Mouse (Mus musculus): ENCODE data around the gene Slc15a3. TPM values are rescaled to one million over a fixed set of nuclear protein-coding genes. Genes with fewer than 3 reads are reported as not detected.

Gene Slc15a3
- polyA plus RNA-seq, 1 experiment from 2014 or later = 0.93 TPM

DNA sequence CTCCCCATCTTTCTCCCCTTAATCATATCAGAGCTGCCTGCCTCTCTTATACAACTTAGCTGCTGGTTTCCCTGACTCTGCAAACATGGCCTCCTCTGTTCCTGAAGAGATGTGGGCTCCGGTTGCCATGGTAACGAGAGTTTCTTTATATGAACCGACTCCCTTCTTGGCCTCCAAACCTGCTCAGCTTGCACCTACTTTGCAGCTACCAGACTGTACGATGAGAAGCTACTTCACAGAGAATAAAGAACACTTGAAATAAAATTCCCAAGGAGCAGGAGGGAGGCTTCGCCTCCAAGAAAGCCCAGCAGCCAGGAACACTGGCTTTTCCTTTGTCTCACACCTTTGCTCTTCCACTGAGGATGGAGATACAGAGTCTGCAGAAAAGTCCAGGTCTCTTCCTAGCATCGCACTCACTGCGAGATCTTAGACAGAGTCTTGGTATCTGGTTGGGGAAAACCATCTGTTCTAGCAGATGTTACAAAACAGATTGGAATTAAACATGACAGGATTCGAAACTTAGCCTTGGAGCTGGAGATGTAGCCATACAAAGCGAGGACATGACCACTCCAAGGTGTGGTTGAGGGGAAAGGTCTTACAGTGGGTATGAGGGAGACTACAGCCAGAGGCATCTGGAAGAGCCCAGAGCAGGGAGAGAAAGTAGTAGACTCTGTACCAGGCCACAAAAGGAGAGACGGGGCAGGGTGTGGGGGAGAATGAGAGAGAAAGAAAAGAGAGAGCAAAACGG is 29.9 kb upstream of the Slc15a3 start:
- Histone ChIP-seq H3K4me1 (replicated peaks; ENCODE audit: insufficient read depth, low read length) (no peaks in the 10 kb centered on the region), H3K36me3 (ENCODE audit: insufficient read depth, low read length) (no peaks in the 10 kb centered on the region), H3K4me3 (replicated peaks; ENCODE audit: low read depth, low read length) (no peak overlapping the region), H3K9me3 (replicated peaks; ENCODE audit: low read length) (no peaks in the 10 kb centered on the region), H3K27ac (no peak overlapping the region), H3K4me2 (ENCODE audit: low read length) (no peak overlapping the region), H3K27me3 (ENCODE audit: insufficient read depth, low read length) (no peaks in the 10 kb centered on the region), H3K9ac (ENCODE audit: low read depth, low read length) (no peak overlapping the region)
- DNase-seq (ENCODE audit: low spot score) (peak; percentile 9), ATAC-seq (replicated peaks; ENCODE audit: low FRiP score, low read depth) (no peak)
- no peak for TF ChIP-seq CTCF (IDR thresholded peaks at IDR 0.05; ENCODE audit: low read depth)
- WGBS = 77% methylated on average over 11 of the region's 11 CpGs

DNA sequence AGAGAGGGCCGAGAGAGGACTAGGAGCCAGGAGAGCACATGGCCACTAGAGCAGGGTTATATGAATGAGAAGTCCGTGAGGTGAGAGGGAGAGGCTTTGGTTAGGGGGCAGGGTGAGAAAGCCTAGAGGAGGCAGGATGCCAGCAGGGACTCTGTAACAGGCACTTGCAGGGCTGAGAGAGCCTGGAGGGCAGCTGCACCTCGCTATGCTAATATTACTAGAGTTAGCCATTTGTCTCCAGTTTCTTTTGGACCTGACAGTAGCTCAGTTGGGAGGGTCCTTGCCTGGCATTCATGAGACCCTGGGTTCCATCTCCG is 29.4 kb upstream of the Slc15a3 start:
- H3K27me3 ChIP-seq (ENCODE audit: insufficient read depth, low read length) = no peaks in the 10 kb centered on the region
- H3K9ac ChIP-seq (ENCODE audit: low read depth, low read length) = no peak overlapping the region
- ATAC-seq (replicated peaks; ENCODE audit: low FRiP score, low read depth) (no peak), DNase-seq (ENCODE audit: low spot score) (no peak)
- no peaks in the 10 kb centered on the region for H3K9me3 ChIP-seq (replicated peaks; ENCODE audit: low read length)
- no peaks in the 10 kb centered on the region for H3K4me1 ChIP-seq (replicated peaks; ENCODE audit: insufficient read depth, low read length)
- no peak overlapping the region for H3K4me3 ChIP-seq (replicated peaks; ENCODE audit: low read depth, low read length)
- H3K36me3 ChIP-seq (ENCODE audit: insufficient read depth, low read length) = no peaks in the 10 kb centered on the region
- WGBS = 56% methylated on average over 4 of the region's 4 CpGs
- TF ChIP-seq CTCF (IDR thresholded peaks at IDR 0.05; ENCODE audit: low read depth) = no peak
- no peak overlapping the region for H3K27ac ChIP-seq
- H3K4me2 ChIP-seq (ENCODE audit: low read length) = no peak overlapping the region

- Histone ChIP-seq H3K9ac (ENCODE audit: low read depth, low read length) (no peak overlapping the region), H3K36me3 (ENCODE audit: insufficient read depth, low read length) (no peaks in the 10 kb centered on the region), H3K4me2 (ENCODE audit: low read length) (no peak overlapping the region), H3K4me1 (replicated peaks; ENCODE audit: insufficient read depth, low read length) (no peaks in the 10 kb centered on the region), H3K27me3 (ENCODE audit: insufficient read depth, low read length) (no peaks in the 10 kb centered on the region), H3K9me3 (replicated peaks; ENCODE audit: low read length) (no peaks in the 10 kb centered on the region), H3K4me3 (replicated peaks; ENCODE audit: low read depth, low read length) (no peak overlapping the region), H3K27ac (no peak overlapping the region)
- TF ChIP-seq CTCF (IDR thresholded peaks at IDR 0.05; ENCODE audit: low read depth) = no peak
- no peak for ATAC-seq (replicated peaks; ENCODE audit: low FRiP score, low read depth)
- WGBS = 70% methylated on average over 6 of the region's 6 CpGs
- no peak for DNase-seq (ENCODE audit: low spot score)
Measured at GRCm38 (mm10) chr19:10811471-10811870, 28.1 kb upstream of the Slc15a3 start.

DNA sequence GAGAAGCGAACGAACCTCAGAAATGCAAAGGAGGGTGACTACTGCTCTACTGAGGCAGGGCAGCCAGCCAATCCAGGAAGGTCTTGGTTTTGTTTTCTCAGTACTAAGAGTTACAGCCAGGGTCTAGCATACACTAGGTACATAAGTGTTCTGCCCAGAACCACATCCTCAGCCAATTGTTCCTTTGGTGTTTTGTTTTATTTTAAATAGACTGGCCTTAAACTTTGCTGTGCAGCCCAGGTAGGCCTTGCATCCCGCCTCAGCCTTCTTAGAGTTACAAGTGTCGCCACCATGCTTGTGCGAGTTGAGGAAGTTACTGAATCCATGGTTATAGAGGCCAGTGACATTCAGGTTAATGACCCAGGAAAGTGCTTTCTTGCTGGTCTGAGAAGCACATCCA is 26.5 kb upstream of the Slc15a3 start:
- Histone ChIP-seq H3K9ac (ENCODE audit: low read depth, low read length) (no peak overlapping the region), H3K9me3 (replicated peaks; ENCODE audit: low read length) (no peaks in the 10 kb centered on the region), H3K4me3 (replicated peaks; ENCODE audit: low read depth, low read length) (no peak overlapping the region), H3K36me3 (ENCODE audit: insufficient read depth, low read length) (no peaks in the 10 kb centered on the region), H3K4me2 (ENCODE audit: low read length) (no peak overlapping the region), H3K27me3 (ENCODE audit: insufficient read depth, low read length) (no peaks in the 10 kb centered on the region), H3K27ac (no peak overlapping the region), H3K4me1 (replicated peaks; ENCODE audit: insufficient read depth, low read length) (no peaks in the 10 kb centered on the region)
- DNase-seq (ENCODE audit: low spot score) (no peak), ATAC-seq (replicated peaks; ENCODE audit: low FRiP score, low read depth) (no peak)
- WGBS = 84% methylated on average over 5 of the region's 5 CpGs
- no peak for TF ChIP-seq CTCF (IDR thresholded peaks at IDR 0.05; ENCODE audit: low read depth)

- Histone ChIP-seq H3K27me3 (ENCODE audit: insufficient read depth, low read length) (no peaks in the 10 kb centered on the region), H3K4me2 (ENCODE audit: low read length) (no peak overlapping the region), H3K4me3 (replicated peaks; ENCODE audit: low read depth, low read length) (no peak overlapping the region), H3K27ac (no peak overlapping the region), H3K36me3 (ENCODE audit: insufficient read depth, low read length) (no peaks in the 10 kb centered on the region), H3K9me3 (replicated peaks; ENCODE audit: low read length) (no peaks in the 10 kb centered on the region), H3K9ac (ENCODE audit: low read depth, low read length) (no peak overlapping the region), H3K4me1 (replicated peaks; ENCODE audit: insufficient read depth, low read length) (no peaks in the 10 kb centered on the region)
- TF ChIP-seq CTCF (IDR thresholded peaks at IDR 0.05; ENCODE audit: low read depth) = no peak
- ATAC-seq (replicated peaks; ENCODE audit: low FRiP score, low read depth) (no peak), DNase-seq (ENCODE audit: low spot score) (no peak)
- 73% methylated on average over 7 of the region's 7 CpGs for WGBS
Measured at GRCm38 (mm10) chr19:10813905-10814304, 25.6 kb upstream of the Slc15a3 start.

- Histone ChIP-seq H3K36me3 (ENCODE audit: insufficient read depth, low read length) (no peaks in the 10 kb centered on the region), H3K4me2 (ENCODE audit: low read length) (no peak overlapping the region), H3K27ac (no peak overlapping the region), H3K9ac (ENCODE audit: low read depth, low read length) (no peak overlapping the region), H3K4me3 (replicated peaks; ENCODE audit: low read depth, low read length) (no peak overlapping the region), H3K9me3 (replicated peaks; ENCODE audit: low read length) (no peaks in the 10 kb centered on the region), H3K27me3 (ENCODE audit: insufficient read depth, low read length) (no peaks in the 10 kb centered on the region), H3K4me1 (replicated peaks; ENCODE audit: insufficient read depth, low read length) (no peaks in the 10 kb centered on the region)
- no peak for DNase-seq (ENCODE audit: low spot score)
- WGBS = 82% methylated on average over 6 of the region's 6 CpGs
- ATAC-seq (replicated peaks; ENCODE audit: low FRiP score, low read depth) = no peak
- TF ChIP-seq CTCF (IDR thresholded peaks at IDR 0.05; ENCODE audit: low read depth) = no peak
Measured at GRCm38 (mm10) chr19:10815871-10816270, 23.7 kb upstream of the Slc15a3 start.

DNA sequence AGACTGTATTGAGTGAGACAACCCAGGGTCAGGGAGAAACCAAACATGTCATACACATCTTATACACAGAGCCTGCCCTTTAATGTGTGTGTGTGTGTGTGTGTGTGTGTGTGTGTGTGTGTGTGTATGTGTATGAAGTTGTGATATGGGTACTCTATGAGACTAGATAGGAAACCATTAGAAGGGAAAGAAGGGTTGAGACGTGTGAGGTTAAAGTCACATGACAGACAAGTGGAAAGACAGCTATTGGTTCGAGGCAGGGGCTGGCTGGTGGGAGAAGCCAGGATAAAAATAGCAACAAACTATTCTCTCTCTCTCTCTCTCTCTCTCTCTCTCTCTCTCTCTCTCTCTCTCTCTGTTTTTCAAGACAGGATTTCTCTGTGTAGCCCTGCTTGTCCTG is 23.1 kb upstream of the Slc15a3 start:
- no peak for DNase-seq (ENCODE audit: low spot score)
- Histone ChIP-seq H3K4me3 (replicated peaks; ENCODE audit: low read depth, low read length) (no peak overlapping the region), H3K9ac (ENCODE audit: low read depth, low read length) (no peak overlapping the region), H3K27me3 (ENCODE audit: insufficient read depth, low read length) (no peaks in the 10 kb centered on the region), H3K36me3 (ENCODE audit: insufficient read depth, low read length) (no peaks in the 10 kb centered on the region), H3K27ac (no peak overlapping the region), H3K4me2 (ENCODE audit: low read length) (no peak overlapping the region), H3K9me3 (replicated peaks; ENCODE audit: low read length) (no peaks in the 10 kb centered on the region), H3K4me1 (replicated peaks; ENCODE audit: insufficient read depth, low read length) (no peaks in the 10 kb centered on the region)
- ATAC-seq (replicated peaks; ENCODE audit: low FRiP score, low read depth) = no peak
- 68% methylated on average over 2 of the region's 2 CpGs for WGBS
- no peak for TF ChIP-seq CTCF (IDR thresholded peaks at IDR 0.05; ENCODE audit: low read depth)

Data from kidney, postnatal 0 days (tissue).